Mouse (Mus musculus): ENCODE results near the gene Ankrd36. TPM values are rescaled to one million over a fixed set of nuclear protein-coding genes. Genes with fewer than 3 reads are reported as not detected.

The Ankrd36 gene
- total RNA-seq (2014; rRNA removed) = not detected in 2 replicates
- polyA plus RNA-seq (2015; fragmentation: Nextera tagmentation; extraction: Ambion mirVana) = 0.11 TPM in 1 of 2 replicates, not detected in the other

DNA sequence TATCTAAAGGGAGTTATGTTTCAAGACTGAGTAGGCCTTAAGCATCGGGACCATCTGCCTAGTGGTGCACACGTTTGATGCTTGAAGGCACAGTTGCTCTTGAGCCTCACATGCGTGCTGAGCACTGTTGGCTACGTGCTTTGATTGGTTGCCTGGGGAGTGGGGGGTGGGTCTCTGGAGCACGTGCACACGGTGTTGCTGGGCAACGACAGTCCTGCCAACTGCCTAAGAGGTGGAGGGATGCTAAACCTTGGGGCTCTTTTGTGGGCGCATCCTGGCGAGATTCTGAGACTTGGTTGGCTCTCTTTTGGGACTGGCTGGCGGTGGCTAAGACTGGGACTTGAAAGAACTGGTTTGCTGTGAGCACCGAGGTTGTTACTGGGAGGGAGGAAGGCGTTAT is at the start of gene Ankrd36:
Gene Ankrd36 (plus strand): TSS at position 211 of the 400 bp plus-strand sequence.
- DNase-seq (ENCODE audit: low spot score) (no peak), ATAC-seq (ENCODE audit: low FRiP score) (no peak)
- no peaks in the 10 kb centered on the region for H3K4me1 ChIP-seq (ENCODE audit: insufficient read depth, low read length)
- no peak within 1 kb of the TSS for H3K4me2 ChIP-seq (ENCODE audit: low read depth, low read length, poor library complexity, severe bottlenecking)
- H3K36me3 ChIP-seq (ENCODE audit: insufficient read depth, low read length) = no peaks in the 10 kb centered on the region
- 77% methylated on average over 12 of the region's 12 CpGs for WGBS
- no peak within 1 kb of the TSS for H3K27ac ChIP-seq (ENCODE audit: low read depth, low read length)
- H3K27me3 ChIP-seq (ENCODE audit: insufficient read depth, low read length) = no peaks in the 10 kb centered on the region
- no peaks in the 10 kb centered on the region for H3K9me3 ChIP-seq (ENCODE audit: low read length)
- H3K4me3 ChIP-seq (ENCODE audit: low read depth, low read length) = no peak within 1 kb of the TSS
- no peak for TF ChIP-seq CTCF (IDR thresholded peaks at IDR 0.05)
- no peak within 1 kb of the TSS for H3K9ac ChIP-seq (replicated peaks; ENCODE audit: low read length, poor library complexity, severe bottlenecking)

DNA sequence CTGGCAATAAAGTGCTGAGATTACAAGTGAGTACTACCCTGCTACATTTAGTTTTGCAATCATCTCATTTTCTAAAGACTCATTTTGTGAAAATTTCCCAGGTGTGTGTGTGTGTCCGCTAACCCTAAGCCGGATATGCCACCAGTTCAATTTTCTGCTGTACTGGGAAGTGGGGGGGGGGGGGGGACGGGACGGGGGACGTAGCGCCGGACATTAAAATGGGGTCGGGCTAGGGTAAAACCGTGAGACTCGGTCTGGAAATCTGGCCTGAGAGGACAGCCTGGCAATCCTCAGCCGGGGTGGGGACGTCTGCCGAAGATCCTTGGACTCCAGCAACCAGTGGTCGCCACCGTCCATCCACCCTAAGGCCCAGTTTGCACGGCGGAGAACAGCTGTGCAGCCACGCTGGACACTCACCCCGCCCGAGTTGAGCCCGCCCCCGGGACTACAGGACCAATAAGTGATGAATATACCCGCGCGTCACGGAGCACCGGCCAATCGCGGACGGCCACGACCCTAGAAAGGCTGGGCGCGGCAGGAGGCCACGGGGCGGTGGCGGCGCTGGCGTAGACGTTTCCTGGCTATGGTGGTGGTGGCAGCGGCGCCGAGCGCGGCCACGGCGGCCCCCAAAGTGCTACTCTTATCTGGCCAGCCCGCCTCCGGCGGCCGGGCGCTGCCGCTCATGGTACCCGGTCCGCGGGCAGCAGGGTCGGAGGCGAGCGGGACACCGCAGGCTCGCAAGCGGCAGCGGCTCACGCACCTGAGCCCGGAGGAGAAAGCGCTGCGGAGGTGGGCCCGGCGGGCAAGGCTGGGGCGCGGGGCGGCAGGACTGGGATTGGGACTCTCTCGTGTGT is 48.8 kb upstream of the Ankrd36 start, which contains the start of gene Xbp1:
Gene Xbp1 (plus strand): TSS at position 248 of the 854 bp plus-strand sequence.
- Histone ChIP-seq H3K27me3 (ENCODE audit: insufficient read depth, low read length) (no peaks in the 10 kb centered on the region), H3K36me3 (ENCODE audit: insufficient read depth, low read length) (peaks cover 27% of the 10 kb centered on the region), H3K9me3 (ENCODE audit: low read length) (no peaks in the 10 kb centered on the region), H3K27ac (ENCODE audit: low read depth, low read length) (peak within 1 kb of the TSS; percentile 95), H3K9ac (replicated peaks; ENCODE audit: low read length, poor library complexity, severe bottlenecking) (peak within 1 kb of the TSS; percentile 100), H3K4me2 (ENCODE audit: low read depth, low read length, poor library complexity, severe bottlenecking) (peak within 1 kb of the TSS; percentile 66), H3K4me1 (ENCODE audit: insufficient read depth, low read length) (peaks cover 7% of the 10 kb centered on the region; the same call in 1 of the 2 replicates), H3K4me3 (ENCODE audit: low read depth, low read length) (peak within 1 kb of the TSS; percentile 95)
- no peak; the same call in 1 of the 2 replicates for TF ChIP-seq CTCF (IDR thresholded peaks at IDR 0.05)
- DNase-seq (ENCODE audit: low spot score) = peak; percentile 96
- ATAC-seq (ENCODE audit: low FRiP score) = peak; percentile 97
- WGBS = under 1% methylated on average over 66 of the region's 72 CpGs

DNA sequence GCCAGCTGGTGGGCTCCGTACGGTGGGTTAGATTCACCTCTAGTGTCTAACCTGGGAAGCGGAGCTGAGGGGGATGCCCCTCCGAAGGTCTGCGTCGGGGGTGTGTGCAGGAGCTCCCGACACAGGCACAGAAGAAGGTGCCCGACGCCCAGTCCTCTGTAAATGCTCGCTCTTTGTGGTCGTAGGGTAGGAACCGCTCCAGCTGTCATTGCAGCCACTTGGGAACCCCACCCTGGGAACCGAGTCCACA is 48.3 kb upstream of the Ankrd36 start:
- Histone ChIP-seq H3K27ac (ENCODE audit: low read depth, low read length) (peak overlapping the region; percentile 95), H3K4me3 (ENCODE audit: low read depth, low read length) (peak overlapping the region; percentile 95), H3K4me2 (ENCODE audit: low read depth, low read length, poor library complexity, severe bottlenecking) (peak overlapping the region; percentile 66), H3K36me3 (ENCODE audit: insufficient read depth, low read length) (peaks cover 27% of the 10 kb centered on the region), H3K27me3 (ENCODE audit: insufficient read depth, low read length) (no peaks in the 10 kb centered on the region), H3K9me3 (ENCODE audit: low read length) (no peaks in the 10 kb centered on the region), H3K4me1 (ENCODE audit: insufficient read depth, low read length) (peaks cover 7% of the 10 kb centered on the region; the same call in 1 of the 2 replicates), H3K9ac (replicated peaks; ENCODE audit: low read length, poor library complexity, severe bottlenecking) (peak overlapping the region; percentile 100)
- WGBS = 0% methylated on average over 13 of the region's 13 CpGs
- no peak for DNase-seq (ENCODE audit: low spot score)
- no peak for TF ChIP-seq CTCF (IDR thresholded peaks at IDR 0.05)
- ATAC-seq (ENCODE audit: low FRiP score) = peak; percentile 62

DNA sequence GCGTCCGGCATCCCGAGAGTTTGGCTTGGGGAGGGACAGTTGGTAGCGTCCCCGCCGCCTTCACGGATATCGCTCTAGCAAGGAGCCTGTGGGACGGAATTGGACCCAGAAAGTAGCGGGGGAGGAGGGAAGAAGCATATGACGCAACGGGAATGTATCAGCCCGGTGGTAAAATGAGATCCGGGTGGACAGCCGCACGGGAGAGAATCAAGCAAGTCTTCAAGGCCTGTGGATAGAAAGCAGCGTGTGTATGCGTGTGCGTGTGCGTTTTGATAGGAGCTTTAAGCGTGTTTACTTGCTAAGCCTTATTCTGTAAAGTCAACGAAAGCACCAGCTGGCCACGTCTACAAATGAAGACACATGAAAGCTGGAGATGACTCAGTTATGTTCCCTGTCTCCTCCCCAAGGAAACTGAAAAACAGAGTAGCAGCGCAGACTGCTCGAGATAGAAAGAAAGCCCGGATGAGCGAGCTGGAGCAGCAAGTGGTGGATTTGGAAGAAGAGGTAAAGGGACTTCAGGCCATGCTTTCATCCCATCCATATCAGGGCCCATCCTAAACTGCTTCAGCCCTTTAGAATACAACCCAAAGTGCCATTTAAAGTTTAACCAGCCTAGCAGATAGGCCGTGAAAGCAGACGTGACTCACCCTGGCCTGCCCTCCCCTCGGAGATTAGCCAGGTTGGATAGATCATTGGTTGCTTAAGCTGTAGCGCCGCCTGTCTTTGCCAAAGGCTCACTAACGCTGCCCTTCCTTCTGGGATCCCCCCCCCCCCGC is 47.8 kb upstream of the Ankrd36 start:
- Histone ChIP-seq H3K9me3 (ENCODE audit: low read length) (no peaks in the 10 kb centered on the region), H3K27me3 (ENCODE audit: insufficient read depth, low read length) (no peaks in the 10 kb centered on the region), H3K27ac (ENCODE audit: low read depth, low read length) (peak overlapping the region; percentile 95), H3K4me2 (ENCODE audit: low read depth, low read length, poor library complexity, severe bottlenecking) (peak overlapping the region; percentile 66), H3K4me3 (ENCODE audit: low read depth, low read length) (peak overlapping the region; percentile 95), H3K36me3 (ENCODE audit: insufficient read depth, low read length) (peaks cover 27% of the 10 kb centered on the region), H3K4me1 (ENCODE audit: insufficient read depth, low read length) (peaks cover 7% of the 10 kb centered on the region; the same call in 1 of the 2 replicates), H3K9ac (replicated peaks; ENCODE audit: low read length, poor library complexity, severe bottlenecking) (peak overlapping the region; percentile 100)
- 0% methylated on average over 33 of the region's 34 CpGs for WGBS
- ATAC-seq (ENCODE audit: low FRiP score) = peak; percentile 35
- DNase-seq (ENCODE audit: low spot score) = peak; percentile 76
- peak; percentile 71 for TF ChIP-seq CTCF (IDR thresholded peaks at IDR 0.05)

DNA sequence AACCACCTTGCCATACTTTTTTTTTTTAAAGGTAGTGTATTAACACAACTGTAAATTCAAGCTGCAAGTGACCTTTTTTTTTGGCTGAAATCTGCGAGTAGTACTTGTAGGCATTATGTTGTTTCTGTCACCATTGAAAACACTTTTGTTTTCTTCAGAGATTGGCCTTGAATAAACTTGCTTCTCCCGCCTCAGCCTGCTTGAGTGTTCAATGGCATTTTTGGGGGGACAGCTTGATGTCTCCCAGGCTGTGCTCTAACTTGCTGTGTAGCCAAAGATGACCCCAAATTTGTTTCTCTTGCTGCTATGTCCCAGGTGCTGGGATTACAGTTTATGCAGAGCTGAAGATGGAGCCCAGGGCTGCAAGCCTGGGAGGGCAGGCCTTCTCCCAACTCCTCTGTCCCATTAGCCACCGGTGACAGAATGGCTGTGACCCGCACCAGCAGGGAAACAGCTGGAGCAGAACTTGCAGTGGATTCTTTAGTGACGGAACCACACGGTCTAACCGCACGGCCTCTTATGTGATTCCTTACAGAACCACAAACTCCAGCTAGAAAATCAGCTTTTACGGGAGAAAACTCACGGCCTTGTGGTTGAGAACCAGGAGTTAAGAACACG is 46.6 kb upstream of the Ankrd36 start:
- Histone ChIP-seq H3K4me3 (ENCODE audit: low read depth, low read length) (peak overlapping the region; percentile 95; the same call in 1 of the 2 replicates), H3K4me2 (ENCODE audit: low read depth, low read length, poor library complexity, severe bottlenecking) (peak overlapping the region; percentile 66), H3K27me3 (ENCODE audit: insufficient read depth, low read length) (no peaks in the 10 kb centered on the region), H3K27ac (ENCODE audit: low read depth, low read length) (no peak overlapping the region), H3K9me3 (ENCODE audit: low read length) (no peaks in the 10 kb centered on the region), H3K9ac (replicated peaks; ENCODE audit: low read length, poor library complexity, severe bottlenecking) (0 out of 2 replicates have a peak overlapping the region, but pooled peaks have one; percentile 19), H3K36me3 (ENCODE audit: insufficient read depth, low read length) (peaks cover 27% of the 10 kb centered on the region), H3K4me1 (ENCODE audit: insufficient read depth, low read length) (peaks cover 7% of the 10 kb centered on the region; the same call in 1 of the 2 replicates)
- ATAC-seq (ENCODE audit: low FRiP score) (no peak), DNase-seq (ENCODE audit: low spot score) (no peak)
- TF ChIP-seq CTCF (IDR thresholded peaks at IDR 0.05) = no peak
- WGBS = 92% methylated on average over 11 of the region's 11 CpGs
